Mouse (Mus musculus) large intestine, adult 2 months (tissue): ENCODE measurements around the gene Ano2. TPM values are rescaled to one million over a fixed set of nuclear protein-coding genes. Genes with fewer than 3 reads are reported as not detected.

Experiments
- DNase-seq: peaks from one replicate; pipeline ENCODE4 v3.0.0-alpha.2; 2012; ENCODE audit warnings: low read depth, low spot score
- WGBS: fragments of 180-500 bp; shearing (Covaris S2); methylation state at CpG from one replicate; pipeline ENCODE4 v1.1.7; 2018; 5-methylcytosine and 5-hydroxymethylcytosine counted together
- polyA plus RNA-seq: library from polyadenylated mRNA; depleted of rRNA; stranded (reverse); fragments of >200 nt; gene quantifications from 2 replicates; pipeline ENCODE4 v1.2.3, GENCODE M21; 2012

The Ano2 gene
- polyA plus RNA-seq, 1 experiment: 0.79 TPM

GRCm38 (mm10) chr6:125878671-125879070 is 188.5 kb downstream of the Ano2 start:
- DNase-seq: no peak
- WGBS: 64% methylated on average over 2 of the region's 2 CpGs

- DNase-seq: no peak
- WGBS: 88% methylated on average over 7 of the region's 7 CpGs
Observed at GRCm38 (mm10) chr6:125879306-125879705, 189.1 kb downstream of the Ano2 start.

GRCm38 (mm10) chr6:125888596-125888995 is 198.4 kb downstream of the Ano2 start:
- WGBS: 88% methylated on average over 1 of the region's 1 CpGs
- DNase-seq: no peak

GRCm38 (mm10) chr6:125894340-125894739 is 204.1 kb downstream of the Ano2 start:
- WGBS: 64% methylated on average over 3 of the region's 3 CpGs
- DNase-seq: no peak

- 76% methylated on average over 9 of the region's 9 CpGs for WGBS
- DNase-seq: no peak
Observed at GRCm38 (mm10) chr6:125914446-125914845, 224.2 kb downstream of the Ano2 start.

GRCm38 (mm10) chr6:125922746-125923145 is 232.5 kb downstream of the Ano2 start:
- DNase-seq: no peak
- WGBS: 55% methylated on average over 3 of the region's 3 CpGs

GRCm38 (mm10) chr6:125924979-125925378 is 234.8 kb downstream of the Ano2 start:
- DNase-seq: no peak
- 62% methylated on average over 2 of the region's 2 CpGs for WGBS

- WGBS: 93% methylated on average over 3 of the region's 3 CpGs
Observed at GRCm38 (mm10) chr6:125925861-125926260, 235.6 kb downstream of the Ano2 start.

GRCm38 (mm10) chr6:125931926-125932325 is 241.7 kb downstream of the Ano2 start:
- no peak for DNase-seq
- 24% methylated on average over 7 of the region's 7 CpGs for WGBS

More at GRCm38 (mm10) chr6:125925861-125926260, 235.6 kb downstream of the Ano2 start:
- DNase-seq: no peak

GRCm38 (mm10) chr6:125954965-125955364 is 264.7 kb downstream of the Ano2 start:
- DNase-seq: no peak
- 9% methylated on average over 3 of the region's 3 CpGs for WGBS

- DNase-seq: no peak
Observed at GRCm38 (mm10) chr6:125973551-125973950, 283.3 kb downstream of the Ano2 start.

GRCm38 (mm10) chr6:125975788-125976465 is 285.7 kb downstream of the Ano2 start:
- 54% methylated on average over 15 of the region's 15 CpGs for WGBS
- no peak for DNase-seq

- WGBS: 92% methylated on average over 5 of the region's 5 CpGs
- no peak for DNase-seq
Observed at GRCm38 (mm10) chr6:125979601-125980000, 289.4 kb downstream of the Ano2 start.

- no peak for DNase-seq
- WGBS: 70% methylated on average over 4 of the region's 4 CpGs
Observed at GRCm38 (mm10) chr6:125984050-125984449, 293.8 kb downstream of the Ano2 start.

- DNase-seq: no peak
- 59% methylated on average over 6 of the region's 6 CpGs for WGBS
Observed at GRCm38 (mm10) chr6:125992731-125993130, 302.5 kb downstream of the Ano2 start.

- 48% methylated on average over 2 of the region's 2 CpGs for WGBS
- no peak for DNase-seq
Observed at GRCm38 (mm10) chr6:126001797-126002196, 311.6 kb downstream of the Ano2 start.

GRCm38 (mm10) chr6:126003002-126003742 is 313.0 kb downstream of the Ano2 start:
- no peak for DNase-seq
- WGBS: 34% methylated on average over 4 of the region's 4 CpGs

- WGBS: 85% methylated on average over 6 of the region's 6 CpGs
- DNase-seq: no peak
Observed at GRCm38 (mm10) chr6:126006647-126007046, 316.4 kb downstream of the Ano2 start.

- WGBS: 33% methylated on average over 3 of the region's 3 CpGs
- DNase-seq: no peak
Observed at GRCm38 (mm10) chr6:126009083-126009482, 318.9 kb downstream of the Ano2 start.

GRCm38 (mm10) chr6:126016991-126017390 is 326.8 kb downstream of the Ano2 start:
- WGBS: 81% methylated on average over 2 of the region's 2 CpGs
- no peak for DNase-seq

- 62% methylated on average over 1 of the region's 1 CpGs for WGBS
- no peak for DNase-seq
Observed at GRCm38 (mm10) chr6:126018411-126018810, 328.2 kb downstream of the Ano2 start.
